Mouse (Mus musculus) hindlimb bud, embryonic 11.5 days (tissue): Measurements from ENCODE around the gene Ccnd3.
A peak's percentile ranks its signal among the peaks of the same experiment; 100 is the strongest.
"Not testable (repeated sequence)": the region's sequence is repeated elsewhere in the genome, so short reads cannot be mapped to it uniquely, and the experiment has no call there.

Source experiments
- DNase-seq: peaks from one replicate; pipeline ENCODE4 v3.0.0-alpha.2; 2012; ENCODE audit warnings: low read depth, low spot score; ENCODE audit errors: extremely low spot score

Gene Ccnd3

DNA sequence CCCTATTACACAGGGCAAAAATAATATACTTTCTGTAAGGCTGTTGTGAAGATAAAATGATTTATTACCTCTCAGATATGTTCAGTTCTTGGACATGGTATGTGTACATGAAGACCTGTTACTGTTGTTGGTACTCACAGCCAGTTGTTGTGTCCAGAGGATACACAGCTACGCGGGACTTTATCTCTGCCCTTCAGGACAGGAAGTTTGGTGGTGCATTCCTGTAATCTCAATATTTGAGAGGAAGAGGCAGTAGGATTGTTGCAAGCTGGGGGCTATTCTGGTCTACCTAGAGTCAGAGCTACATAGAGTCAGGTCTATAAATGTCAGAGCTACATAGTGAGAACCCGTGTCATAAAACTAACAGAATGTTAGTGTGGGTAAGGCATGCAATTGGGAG is 86.2 kb downstream of the Ccnd3 start:
- no peak for DNase-seq

DNA sequence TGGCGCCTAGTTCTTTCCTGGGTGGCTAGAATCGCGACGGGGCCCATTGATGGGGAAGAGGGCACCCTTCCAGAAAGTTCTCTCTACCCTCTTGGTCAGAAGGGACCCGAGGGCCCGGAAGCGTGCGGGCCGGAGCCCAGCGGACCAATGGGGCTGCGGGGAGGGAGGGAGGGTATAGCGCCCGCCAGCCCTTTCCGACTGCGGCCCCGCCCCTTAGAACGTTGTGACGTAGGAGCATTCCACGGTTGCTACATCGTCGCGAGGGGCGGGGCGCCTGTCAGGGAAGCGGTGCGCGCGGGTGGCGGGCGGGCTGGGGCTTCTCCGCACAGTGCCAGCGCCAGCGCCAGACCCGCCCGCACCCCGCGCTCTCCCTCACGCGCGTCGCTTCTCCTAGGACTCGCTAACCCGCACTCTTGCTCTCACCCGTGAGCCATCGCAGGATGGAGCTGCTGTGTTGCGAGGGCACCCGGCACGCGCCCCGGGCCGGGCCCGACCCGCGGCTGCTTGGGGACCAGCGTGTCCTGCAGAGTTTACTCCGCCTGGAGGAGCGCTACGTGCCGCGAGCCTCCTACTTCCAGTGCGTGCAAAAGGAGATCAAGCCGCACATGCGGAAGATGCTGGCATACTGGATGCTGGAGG is 88.5 kb downstream of the Ccnd3 start:
- peak; percentile 68 for DNase-seq

GRCm38 (mm10) chr17:47593854-47594182 is 89.0 kb downstream of the Ccnd3 start:
- DNase-seq = no peak

DNA sequence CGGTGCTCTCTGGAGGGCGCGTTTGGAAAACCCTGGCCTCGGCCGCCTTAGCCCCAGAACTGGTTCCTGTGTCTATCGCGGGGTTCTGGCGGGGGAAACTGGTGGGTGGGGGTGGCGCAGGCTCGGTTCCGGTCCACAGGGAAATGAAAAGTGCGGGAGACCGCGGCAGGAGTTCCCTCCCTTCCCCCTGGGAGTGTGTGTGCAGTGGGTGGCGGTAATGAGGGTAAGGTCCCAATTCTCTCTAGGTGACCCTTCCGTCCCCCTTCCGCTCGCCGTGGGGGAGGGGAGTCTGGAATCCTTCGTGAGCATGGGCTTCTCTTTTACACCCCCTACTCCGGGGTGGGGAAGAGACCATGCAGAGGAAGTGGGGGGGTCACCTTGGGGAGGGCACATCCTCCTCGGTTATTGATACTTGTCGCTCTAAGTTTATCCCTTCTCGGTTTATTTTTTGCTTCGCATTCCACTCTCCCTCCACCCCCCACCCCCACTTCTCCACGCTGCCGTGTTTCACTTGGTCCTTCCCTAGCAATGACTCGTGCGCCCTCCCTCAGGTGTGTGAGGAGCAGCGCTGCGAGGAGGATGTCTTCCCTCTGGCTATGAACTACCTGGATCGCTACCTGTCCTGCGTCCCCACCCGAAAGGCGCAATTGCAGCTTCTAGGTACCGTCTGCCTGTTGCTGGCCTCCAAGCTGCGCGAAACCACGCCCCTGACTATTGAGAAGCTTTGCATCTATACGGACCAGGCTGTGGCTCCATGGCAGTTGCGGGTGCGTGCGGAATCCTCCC is 89.5 kb downstream of the Ccnd3 start:
- DNase-seq = no peak

DNA sequence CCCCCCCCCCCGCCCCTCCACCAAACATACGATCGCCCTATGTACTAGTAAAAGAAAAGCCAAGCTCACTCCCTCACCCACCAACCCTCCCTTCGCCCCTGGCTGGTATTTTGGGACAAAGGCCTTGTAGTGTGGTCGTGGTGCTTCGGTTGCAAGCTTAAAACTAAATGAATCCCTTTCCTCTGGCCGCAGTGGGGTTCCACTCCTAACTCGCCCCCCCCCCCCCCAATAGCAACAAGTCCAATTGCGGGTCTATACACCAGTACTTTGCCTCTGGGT is 90.1 kb downstream of the Ccnd3 start:
- DNase-seq = no peak

DNA sequence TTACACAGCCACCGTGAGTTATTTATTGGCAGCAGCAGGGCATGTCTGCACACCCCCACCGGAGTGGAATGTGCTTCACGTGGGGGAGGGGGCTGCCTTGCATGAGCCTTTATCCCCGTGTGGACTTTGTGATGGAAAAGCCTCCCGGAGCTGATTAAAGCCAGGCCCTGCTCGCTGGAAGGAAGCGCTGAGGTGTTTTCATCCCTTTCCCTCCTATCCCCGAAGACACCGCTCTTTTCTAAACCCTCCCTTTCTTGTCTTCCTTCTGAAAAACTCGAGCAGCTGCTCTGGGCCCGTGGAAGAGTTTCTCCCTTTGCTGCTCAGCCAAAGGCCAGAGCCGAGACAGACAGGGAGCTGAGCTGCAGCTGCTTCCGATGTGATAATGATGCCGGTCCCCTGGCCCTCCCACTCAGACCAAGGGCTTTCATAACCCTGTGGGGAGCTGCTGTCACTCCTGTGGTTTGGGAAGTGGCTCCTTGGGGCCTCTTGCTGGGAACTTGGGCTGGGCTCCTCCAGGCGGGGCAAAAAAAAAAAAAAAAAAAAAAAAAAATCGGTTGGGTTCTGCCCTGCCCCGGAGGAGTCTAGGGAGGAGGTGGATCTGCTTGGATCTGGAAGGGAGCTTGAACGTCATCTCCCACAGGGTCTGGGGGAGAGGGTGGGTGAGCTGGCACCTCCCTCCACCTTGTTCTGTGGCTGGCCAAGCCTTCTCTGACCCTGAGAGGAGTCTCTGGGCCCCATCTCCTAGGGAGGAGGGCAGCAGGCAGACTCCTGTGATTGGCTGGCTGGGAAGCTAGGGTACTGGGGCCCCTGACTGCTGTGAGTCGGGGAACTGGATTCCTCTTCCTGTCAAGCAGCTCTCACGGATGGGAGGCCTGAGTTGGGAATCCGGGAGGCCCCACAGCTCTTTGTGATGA is 90.7 kb downstream of the Ccnd3 start:
- DNase-seq = no peak

DNA sequence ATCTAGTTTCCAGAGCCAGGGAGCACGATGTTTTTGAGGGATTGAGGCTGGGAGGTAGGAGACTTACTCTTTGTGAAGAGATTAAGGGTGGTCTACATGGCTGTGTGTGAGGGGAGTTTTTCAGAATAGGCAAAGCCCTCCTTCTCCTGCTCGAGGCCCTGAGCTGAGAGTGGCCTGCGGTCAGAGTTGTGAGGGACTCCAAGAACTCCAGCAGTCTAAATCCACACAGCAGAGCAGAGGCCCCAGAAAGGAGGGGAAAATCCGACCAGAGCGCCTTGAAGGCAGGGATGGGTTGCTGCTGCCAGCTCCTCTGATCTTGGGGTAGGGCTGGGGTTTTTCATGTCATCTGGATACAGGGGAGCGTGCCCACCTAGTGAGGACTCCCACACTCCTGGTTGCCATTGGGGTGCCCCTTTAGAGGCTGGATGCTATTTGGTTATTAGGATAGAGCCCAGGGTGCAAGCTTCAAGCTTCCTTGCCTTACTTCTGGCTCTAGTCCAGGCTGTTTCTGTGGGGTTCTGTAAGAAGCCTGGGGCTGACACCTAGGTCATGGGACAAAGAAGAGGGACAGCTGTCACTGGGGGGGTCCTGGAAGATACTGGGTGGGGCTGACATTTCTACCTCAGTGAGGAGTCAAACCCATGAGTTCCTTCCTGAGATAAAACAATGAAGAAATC is 91.4 kb downstream of the Ccnd3 start:
- DNase-seq = no peak

DNA sequence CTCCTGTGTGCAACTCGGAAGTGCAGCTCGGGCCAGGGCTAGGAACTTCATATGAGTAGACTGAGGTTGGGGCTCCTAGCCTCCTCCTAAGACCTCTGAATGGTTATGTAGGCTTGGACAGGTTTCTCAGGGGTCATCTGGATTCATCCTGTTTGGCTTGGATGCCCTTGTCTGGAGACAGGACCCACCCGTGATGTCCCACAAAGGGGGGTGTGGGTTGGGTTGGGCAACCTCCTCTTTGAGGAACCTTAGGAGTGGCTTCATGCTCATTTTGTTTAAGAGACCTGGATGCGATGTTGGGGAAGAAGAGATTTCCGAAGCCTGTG is 92.0 kb downstream of the Ccnd3 start:
- no peak for DNase-seq

GRCm38 (mm10) chr17:47597261-47597660 is 92.4 kb downstream of the Ccnd3 start:
- DNase-seq = no peak

- DNase-seq = no peak
Measured at GRCm38 (mm10) chr17:47597838-47598579, 93.2 kb downstream of the Ccnd3 start.

DNA sequence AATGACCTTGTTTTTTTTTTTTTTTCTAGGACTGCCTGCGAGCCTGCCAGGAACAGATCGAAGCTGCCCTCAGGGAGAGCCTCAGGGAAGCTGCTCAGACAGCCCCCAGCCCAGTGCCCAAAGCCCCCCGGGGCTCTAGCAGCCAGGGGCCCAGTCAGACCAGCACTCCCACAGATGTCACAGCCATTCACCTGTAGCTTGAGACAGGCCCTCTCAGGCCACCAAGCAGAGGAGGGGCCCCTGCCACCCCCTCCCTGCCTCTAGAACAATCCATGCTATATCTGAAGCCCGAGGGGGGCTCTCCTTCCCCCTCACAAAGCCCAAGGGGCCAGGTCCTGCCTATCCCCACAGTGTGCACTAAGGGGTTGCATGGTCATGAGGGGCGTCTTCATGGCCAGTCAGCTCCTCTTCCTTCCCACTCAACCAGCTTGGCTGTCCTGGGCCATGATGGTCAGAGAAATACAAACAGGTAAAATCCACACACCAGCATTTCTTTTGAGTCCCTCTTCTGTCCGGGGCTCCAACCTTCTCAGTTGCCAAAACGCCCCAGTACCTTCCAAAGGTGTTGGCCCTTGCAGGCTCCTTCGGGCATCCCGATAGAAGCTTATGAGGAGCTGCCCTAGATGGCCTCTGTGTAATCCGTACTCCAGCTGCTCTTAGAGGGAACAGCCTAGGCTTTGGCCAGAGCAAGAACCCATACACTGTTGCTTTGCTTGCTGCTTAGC is 93.9 kb downstream of the Ccnd3 start:
- not testable (repeated sequence) for DNase-seq

DNA sequence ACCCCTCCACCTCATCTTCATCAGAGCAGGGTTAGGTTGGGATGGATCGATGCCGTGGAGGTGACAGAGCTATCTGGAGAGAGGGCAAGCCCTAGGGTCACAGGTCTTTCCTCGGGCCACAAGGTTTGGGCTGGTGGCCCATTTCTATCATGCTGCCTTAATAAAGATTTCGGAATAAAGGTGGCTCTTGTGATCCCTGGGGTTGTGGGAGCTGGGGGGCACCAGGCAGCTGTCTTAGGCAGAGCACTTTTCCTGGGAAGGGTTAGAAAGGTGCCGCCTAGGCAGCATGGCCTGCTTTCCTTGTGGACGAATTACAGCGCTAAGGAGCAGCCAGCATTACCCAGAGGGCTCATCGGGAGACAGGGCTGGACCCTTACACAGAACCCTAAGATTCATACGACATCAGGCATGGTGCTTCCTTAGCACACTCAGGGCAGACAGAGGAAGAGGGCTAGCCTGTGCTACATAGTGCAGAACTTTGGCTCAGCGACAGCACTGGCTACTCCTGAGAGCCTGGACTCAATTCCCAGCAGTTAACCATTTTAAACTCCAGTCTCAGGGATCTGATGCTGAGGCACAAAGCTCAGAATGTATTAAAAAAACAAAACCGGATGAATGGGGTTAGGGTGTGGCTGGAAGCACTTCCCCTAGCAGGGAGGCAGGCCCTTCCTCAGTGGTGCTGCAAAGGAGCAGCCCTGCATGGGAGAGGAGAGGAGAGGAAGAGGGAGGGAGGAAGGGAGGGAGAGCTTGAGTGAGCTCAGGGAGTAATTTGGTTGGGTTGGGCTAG is 94.9 kb downstream of the Ccnd3 start:
- DNase-seq = no peak

GRCm38 (mm10) chr17:47600601-47601388 is 95.9 kb downstream of the Ccnd3 start:
- DNase-seq = no peak

GRCm38 (mm10) chr17:47601389-47601755 is 96.5 kb downstream of the Ccnd3 start:
- DNase-seq = no peak

DNA sequence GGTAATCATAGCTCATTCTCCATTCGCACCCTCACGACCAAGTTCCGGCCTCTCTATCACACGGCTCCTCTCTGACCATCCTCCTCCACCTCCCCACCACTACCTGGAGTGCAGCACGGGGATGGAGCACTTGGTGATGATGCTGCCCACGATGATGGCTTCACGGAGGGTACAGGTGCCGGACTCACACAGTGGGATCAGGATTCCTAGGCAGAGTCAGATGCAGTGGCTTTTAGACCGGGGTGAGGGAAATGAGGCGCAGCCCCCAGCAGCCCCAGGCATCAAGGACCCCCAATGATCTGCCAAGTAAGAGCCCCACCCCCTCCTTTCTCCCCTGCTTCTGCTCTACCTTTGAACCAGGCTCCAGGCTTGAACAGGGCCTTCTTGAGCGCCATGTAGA is 97.4 kb downstream of the Ccnd3 start:
- DNase-seq = no peak

DNA sequence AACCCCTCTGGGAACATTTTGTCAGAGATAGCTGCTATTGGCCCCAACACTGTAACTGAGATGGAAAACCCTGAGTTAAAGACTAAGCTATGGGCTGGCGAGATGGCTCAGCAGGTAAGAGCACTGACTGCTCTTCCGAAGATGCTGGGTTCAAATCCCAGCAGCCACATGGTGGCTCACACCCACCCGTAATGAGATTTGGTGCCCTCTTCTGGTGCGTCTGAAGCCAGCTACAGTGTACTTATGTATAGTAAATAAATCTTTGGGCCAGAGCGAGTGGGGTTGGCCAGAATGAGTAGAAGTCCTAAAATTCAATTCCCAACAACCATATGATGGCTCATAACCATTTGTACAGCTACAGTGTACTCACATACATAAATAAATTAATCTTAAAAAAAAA is 101.4 kb downstream of the Ccnd3 start:
- no peak for DNase-seq

GRCm38 (mm10) chr17:47609182-47609581 is 104.3 kb downstream of the Ccnd3 start:
- DNase-seq = no peak

DNA sequence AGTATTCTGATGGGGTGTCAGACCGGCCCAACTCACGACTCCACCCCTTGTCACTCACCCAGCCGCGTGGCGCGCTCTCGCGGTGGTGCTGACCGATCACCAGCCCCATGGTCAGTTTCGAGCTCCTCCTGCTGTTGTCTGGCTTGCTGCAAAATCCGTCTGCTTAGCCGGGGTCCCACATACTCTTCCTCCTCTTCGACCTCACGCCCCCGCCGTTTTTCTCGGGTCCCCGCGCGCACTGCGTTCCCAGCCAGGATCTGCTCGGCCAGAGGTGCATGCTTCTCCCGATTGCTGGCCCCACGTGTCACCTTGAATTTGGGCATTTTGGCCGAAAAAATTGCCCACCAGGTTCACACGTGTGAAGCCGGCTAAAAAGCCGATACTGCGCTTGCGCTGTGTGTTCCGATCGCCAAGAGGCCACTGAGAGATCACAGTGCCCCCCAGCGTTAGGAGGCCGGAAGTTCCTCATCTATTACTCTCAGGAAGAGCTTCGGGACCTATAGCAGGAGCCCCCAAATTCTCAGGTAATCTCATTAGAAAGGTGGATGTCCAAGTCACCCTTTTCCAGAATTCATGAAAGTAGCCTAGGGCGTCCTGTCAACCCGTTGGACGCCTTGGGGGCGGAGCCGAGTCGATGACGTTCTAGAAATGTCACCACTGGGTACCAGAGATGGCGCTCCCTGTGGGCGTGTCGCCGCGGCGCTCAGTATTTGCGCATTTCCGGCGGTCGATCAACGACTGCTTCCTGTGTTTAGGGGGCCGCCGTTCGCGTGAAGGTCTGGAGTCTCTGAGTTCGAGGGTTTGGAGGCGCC is 106.2 kb downstream of the Ccnd3 start, which contains the start of the genes Bysl, Med20 and Gm20517:
Bysl (minus strand) TSS at position 644 of the 812 bp plus-strand sequence.
Med20 (plus strand) TSS at position 734 of the 812 bp plus-strand sequence.
Gm20517 (plus strand) TSS at position 741 of the 812 bp plus-strand sequence.
- peak; percentile 86 for DNase-seq
